Mouse (Mus musculus) erythroblast, embryonic 14.5 days (primary cell): ENCODE measurements around the gene Cadm1. TPM values are rescaled to one million over a fixed set of nuclear protein-coding genes. Genes with fewer than 3 reads are reported as not detected.

Experiments
- H3K27me3 ChIP-seq: 2 replicates; pipeline ENCODE4 v1.6.1; 2012; ENCODE audit warnings: inconsistent platforms; ENCODE audit not compliant: control insufficient read depth
- H3K36me3 ChIP-seq: 2 replicates; pipeline ENCODE4 v1.6.1; 2012; ENCODE audit warnings: mild to moderate bottlenecking, inconsistent platforms; ENCODE audit not compliant: control insufficient read depth
- H3K4me1 ChIP-seq: 2 replicates; pipeline ENCODE4 v1.6.1; 2012; ENCODE audit warnings: inconsistent platforms; ENCODE audit not compliant: control insufficient read depth
- H3K4me3 ChIP-seq: replicated peaks from 2 replicates; pipeline ENCODE3; 2012; ENCODE audit warnings: moderate library complexity, mild to moderate bottlenecking, inconsistent platforms
- H3K9me3 ChIP-seq: 2 replicates; pipeline ENCODE4 v1.6.1; 2012; ENCODE audit warnings: low read length, inconsistent platforms, mixed read lengths; ENCODE audit not compliant: control insufficient read depth
- GATA1 ChIP-seq: IDR thresholded peaks from 2 replicates; pipeline ENCODE4 v1.6.1; 2012; ENCODE audit warnings: low read length, inconsistent platforms, mixed read lengths
- TAL1 ChIP-seq: IDR thresholded peaks from 3 replicates; pipeline ENCODE4 v1.6.1; 2012; ENCODE audit warnings: low read length, inconsistent platforms, mixed read lengths
- polyA plus RNA-seq: library from polyadenylated mRNA; stranded (reverse); fragments of >175 nt; gene quantifications from 2 replicates; pipeline ENCODE4 v1.2.3, GENCODE M21; 2012

The Cadm1 gene
- polyA plus RNA-seq, 1 experiment, result 0.07 TPM

- Histone ChIP-seq H3K4me1 (no peaks in the 10 kb centered on the region), H3K36me3 (no peaks in the 10 kb centered on the region), H3K27me3 (no peaks in the 10 kb centered on the region), H3K9me3 (no peaks in the 10 kb centered on the region), H3K4me3 (no peak overlapping the region)
- TF ChIP-seq GATA1, result no peak
- no peak for TF ChIP-seq TAL1
Measured at GRCm38 (mm10) chr9:47627966-47628365, 98.0 kb downstream of the Cadm1 start.

GRCm38 (mm10) chr9:47628550-47628949 is 98.6 kb downstream of the Cadm1 start:
- TF ChIP-seq GATA1, result no peak
- no peaks in the 10 kb centered on the region for H3K27me3 ChIP-seq
- no peak overlapping the region for H3K4me3 ChIP-seq
- no peaks in the 10 kb centered on the region for H3K4me1 ChIP-seq
- H3K36me3 ChIP-seq, result no peaks in the 10 kb centered on the region
- H3K9me3 ChIP-seq, result no peaks in the 10 kb centered on the region

GRCm38 (mm10) chr9:47634695-47635094 is 104.7 kb downstream of the Cadm1 start:
- no peaks in the 10 kb centered on the region for H3K4me1 ChIP-seq
- TF ChIP-seq GATA1 (no peak), TAL1 (no peak)
- no peaks in the 10 kb centered on the region for H3K36me3 ChIP-seq
- H3K9me3 ChIP-seq, result no peaks in the 10 kb centered on the region
- H3K4me3 ChIP-seq, result no peak overlapping the region
- H3K27me3 ChIP-seq, result no peaks in the 10 kb centered on the region

GRCm38 (mm10) chr9:47642663-47643062 is 112.7 kb downstream of the Cadm1 start:
- Histone ChIP-seq H3K4me1 (no peaks in the 10 kb centered on the region), H3K27me3 (no peaks in the 10 kb centered on the region), H3K4me3 (no peak overlapping the region), H3K9me3 (no peaks in the 10 kb centered on the region), H3K36me3 (no peaks in the 10 kb centered on the region)
- TF ChIP-seq TAL1 (no peak), GATA1 (no peak)

- Histone ChIP-seq H3K4me1 (no peaks in the 10 kb centered on the region), H3K4me3 (no peak overlapping the region), H3K27me3 (no peaks in the 10 kb centered on the region), H3K9me3 (no peaks in the 10 kb centered on the region), H3K36me3 (no peaks in the 10 kb centered on the region)
- TF ChIP-seq GATA1, result no peak
- no peak for TF ChIP-seq TAL1
Measured at GRCm38 (mm10) chr9:47645056-47645455, 115.1 kb downstream of the Cadm1 start.

GRCm38 (mm10) chr9:47651431-47651830 is 121.5 kb downstream of the Cadm1 start:
- no peaks in the 10 kb centered on the region for H3K27me3 ChIP-seq
- H3K4me3 ChIP-seq, result no peak overlapping the region
- no peaks in the 10 kb centered on the region for H3K36me3 ChIP-seq
- no peaks in the 10 kb centered on the region for H3K9me3 ChIP-seq
- H3K4me1 ChIP-seq, result no peaks in the 10 kb centered on the region
- TF ChIP-seq TAL1 (no peak), GATA1 (no peak)

- Histone ChIP-seq H3K36me3 (no peaks in the 10 kb centered on the region), H3K4me3 (no peak overlapping the region), H3K27me3 (no peaks in the 10 kb centered on the region), H3K9me3 (no peaks in the 10 kb centered on the region), H3K4me1 (no peaks in the 10 kb centered on the region)
- no peak for TF ChIP-seq TAL1
- no peak for TF ChIP-seq GATA1
Measured at GRCm38 (mm10) chr9:47652203-47652602, 122.2 kb downstream of the Cadm1 start.

- Histone ChIP-seq H3K4me3 (no peak overlapping the region), H3K27me3 (no peaks in the 10 kb centered on the region), H3K4me1 (no peaks in the 10 kb centered on the region), H3K9me3 (no peaks in the 10 kb centered on the region), H3K36me3 (no peaks in the 10 kb centered on the region)
- TF ChIP-seq GATA1 (no peak), TAL1 (no peak)
Measured at GRCm38 (mm10) chr9:47652936-47653335, 123.0 kb downstream of the Cadm1 start.

- Histone ChIP-seq H3K36me3 (no peaks in the 10 kb centered on the region), H3K4me1 (no peaks in the 10 kb centered on the region), H3K9me3 (no peaks in the 10 kb centered on the region), H3K4me3 (no peak overlapping the region), H3K27me3 (no peaks in the 10 kb centered on the region)
- TF ChIP-seq TAL1 (no peak), GATA1 (no peak)
Measured at GRCm38 (mm10) chr9:47659366-47660090, 129.6 kb downstream of the Cadm1 start.

- no peaks in the 10 kb centered on the region for H3K9me3 ChIP-seq
- H3K36me3 ChIP-seq, result no peaks in the 10 kb centered on the region
- TF ChIP-seq GATA1 (no peak), TAL1 (no peak)
- H3K27me3 ChIP-seq, result no peaks in the 10 kb centered on the region
- no peak overlapping the region for H3K4me3 ChIP-seq
- no peaks in the 10 kb centered on the region for H3K4me1 ChIP-seq
Measured at GRCm38 (mm10) chr9:47661611-47662010, 131.6 kb downstream of the Cadm1 start.
